Mouse (Mus musculus): ENCODE data around the gene Cnnm2.

The Cnnm2 gene

DNA sequence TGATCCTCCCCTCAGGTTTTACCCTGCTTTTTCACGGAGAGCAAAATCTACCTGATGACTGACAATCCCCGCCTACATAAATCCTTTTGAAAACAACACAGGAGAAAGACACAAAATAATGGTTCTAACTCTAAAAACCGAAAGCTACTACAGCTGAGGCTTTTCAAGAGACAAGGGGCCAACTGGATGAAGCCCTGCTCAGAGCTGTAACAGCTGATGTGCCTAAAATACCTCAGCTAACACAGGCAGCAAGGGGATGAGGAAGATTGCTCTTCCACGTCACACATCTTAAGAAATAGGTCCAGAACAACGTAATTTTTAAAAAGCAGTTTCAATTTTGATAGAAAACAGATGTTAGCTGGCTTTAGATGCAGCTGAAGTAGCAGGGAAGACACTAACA, 165.6 kb downstream of the Cnnm2 start:
- no peak for DNase-seq (ENCODE audit: low read depth, low spot score)

DNA sequence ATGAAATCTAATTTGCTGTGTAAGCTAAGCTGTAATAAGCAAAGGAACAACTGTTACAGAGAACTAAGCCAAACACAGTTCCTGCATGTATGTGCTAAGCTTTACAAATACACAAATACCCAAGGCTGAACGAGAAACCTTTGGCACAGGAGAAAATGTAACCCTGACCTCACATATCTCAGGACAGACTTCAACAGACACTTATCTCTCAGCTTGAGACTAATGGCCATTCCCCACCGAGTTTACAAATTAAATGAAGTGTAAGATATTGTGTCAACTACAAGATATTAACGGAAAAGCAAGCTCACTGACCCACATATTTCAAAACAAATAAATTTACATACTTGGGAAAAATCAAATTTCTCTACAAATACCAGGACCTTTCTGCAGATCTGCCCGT, 166.7 kb downstream of the Cnnm2 start:
- no peak for DNase-seq (ENCODE audit: low read depth, low spot score)

DNA sequence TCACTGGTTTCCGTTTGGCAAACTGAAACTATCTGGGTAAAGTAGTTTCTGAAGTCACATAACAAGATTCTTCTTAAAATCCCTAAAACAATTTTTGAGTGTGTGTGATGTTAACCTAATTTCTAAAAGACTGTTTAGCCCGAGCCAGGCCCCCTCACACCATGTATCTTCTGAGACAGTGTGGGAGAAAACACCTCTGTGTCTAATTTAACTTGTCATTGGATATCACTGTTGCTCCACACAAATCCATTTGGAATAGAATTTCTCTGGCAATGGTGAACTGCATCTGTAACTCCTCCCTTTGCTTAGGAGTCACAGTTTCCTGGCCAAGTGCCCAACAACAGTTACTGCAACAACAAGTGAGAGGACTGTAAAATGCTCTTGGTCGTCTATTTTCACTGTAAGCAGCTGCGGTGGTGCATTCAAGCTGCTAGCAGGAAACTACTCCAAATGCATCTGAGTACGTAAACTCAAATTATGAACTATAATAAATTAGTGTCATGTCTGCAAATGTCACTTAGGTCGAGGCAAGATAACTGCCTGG, 167.7 kb downstream of the Cnnm2 start:
- no peak for DNase-seq (ENCODE audit: low read depth, low spot score)
